Comparison of ENCODE assay signal across 9 mouse cellular contexts in genomic region chr9:60865866-60866265, GRCm38 (mm10).
DNase-seq lines count a peak whose midpoint lies in the region; ATAC-seq lines count a peak whose summit lies in the region.
"Had no signal": no experiment of that assay in that cellular context is flagged by ENCODE, and none has a peak within 500 bp of the region (broad histone marks: within the 10 kb centered on the region; RNA-seq: fewer than 3 reads in every experiment).

No protein-coding gene starts in this region.

- H3K9me3 ChIP-seq in hindbrain, embryonic 10.5 days: no peaks in the 10 kb centered on the region
- H3K9me3 ChIP-seq in hindbrain, embryonic 12.5 days (replicated peaks): no peaks in the 10 kb centered on the region
- no peaks in the 10 kb centered on the region for H3K9me3 ChIP-seq in heart, embryonic 15.5 days (replicated peaks)
- no peaks in the 10 kb centered on the region for H3K9me3 ChIP-seq in lung, embryonic 15.5 days
- H3K9me3 ChIP-seq: hindbrain, embryonic 15.5 days had no signal

- H3K4me1 ChIP-seq in hindbrain, embryonic 10.5 days (replicated peaks): peaks cover 15% of the 10 kb centered on the region
- H3K4me1 ChIP-seq in hindbrain, embryonic 12.5 days: 0 out of 2 replicates have a peak, but pooled peaks cover 10% of the 10 kb centered on the region
- H3K4me1 ChIP-seq in heart, embryonic 15.5 days (replicated peaks): no peaks in the 10 kb centered on the region
- no peaks in the 10 kb centered on the region for H3K4me1 ChIP-seq in lung, embryonic 15.5 days

- H3K27me3 ChIP-seq in hindbrain, embryonic 10.5 days (ENCODE audit: insufficient read depth, poor library complexity, severe bottlenecking): no peaks in the 10 kb centered on the region
- no peaks in the 10 kb centered on the region for H3K27me3 ChIP-seq in hindbrain, embryonic 12.5 days
- no peaks in the 10 kb centered on the region for H3K27me3 ChIP-seq in heart, embryonic 15.5 days
- no peaks in the 10 kb centered on the region for H3K27me3 ChIP-seq in lung, embryonic 15.5 days
- H3K27me3 ChIP-seq: hindbrain, embryonic 15.5 days had no signal

- no peak overlapping the region for H3K4me2 ChIP-seq in hindbrain, embryonic 12.5 days (replicated peaks)
- H3K4me2 ChIP-seq in heart, embryonic 15.5 days: 0 out of 2 replicates have a peak overlapping the region, but pooled peaks have one; percentile 14
- no peak overlapping the region for H3K4me2 ChIP-seq in lung, embryonic 15.5 days

- ATAC-seq in hindbrain, embryonic 12.5 days (ENCODE audit: low FRiP score): no peak
- ATAC-seq in heart, embryonic 15.5 days (replicated peaks; ENCODE audit: insufficient number of reproducible peaks, insufficient read depth, low FRiP score, low read depth): peak; percentile 69
- ATAC-seq in lung, embryonic 15.5 days (ENCODE audit: borderline replicate concordance, extremely low read depth, low FRiP score, low TSS enrichment): peak; percentile 55
- no peak for ATAC-seq in megakaryocyte progenitor cell, adult 5-6 weeks (replicated peaks; ENCODE audit: poor library complexity)

- no peak overlapping the region for H3K4me3 ChIP-seq in hindbrain, embryonic 10.5 days
- no peak overlapping the region for H3K4me3 ChIP-seq in hindbrain, embryonic 12.5 days
- no peak overlapping the region for H3K4me3 ChIP-seq in heart, embryonic 15.5 days
- no peak overlapping the region for H3K4me3 ChIP-seq in lung, embryonic 15.5 days
- H3K4me3 ChIP-seq: hindbrain, embryonic 15.5 days had no signal

- H3K9ac ChIP-seq in hindbrain, embryonic 12.5 days: no peak overlapping the region
- H3K9ac ChIP-seq in heart, embryonic 15.5 days: no peak overlapping the region
- no peak overlapping the region for H3K9ac ChIP-seq in lung, embryonic 15.5 days
- H3K9ac ChIP-seq: hindbrain, embryonic 15.5 days had no signal

- peak overlapping the region; percentile 35; the same call in 1 of the 2 replicates for H3K27ac ChIP-seq in hindbrain, embryonic 10.5 days
- H3K27ac ChIP-seq in hindbrain, embryonic 12.5 days: no peak overlapping the region
- H3K27ac ChIP-seq in heart, embryonic 15.5 days: peak overlapping the region; percentile 60
- H3K27ac ChIP-seq in lung, embryonic 15.5 days: peak overlapping the region; percentile 76

- no peak for DNase-seq in hindbrain, embryonic 10.5 days (ENCODE audit: low spot score)
- DNase-seq in cerebellum, adult 9-10 months: peak; percentile 20
- no peak for DNase-seq in spleen, adult 12 weeks (ENCODE audit: low spot score)
- DNase-seq in layer of hippocampus, postnatal 36 days: no peak

- WGBS in hindbrain, embryonic 10.5 days: 38% methylated on average over 4 of the region's 4 CpGs
- WGBS in hindbrain, embryonic 12.5 days: 40% methylated on average over 4 of the region's 4 CpGs
- 52% methylated on average over 4 of the region's 4 CpGs for WGBS in heart, embryonic 15.5 days
- WGBS in lung, embryonic 15.5 days: 50% methylated on average over 4 of the region's 4 CpGs

- peaks cover 58% of the 10 kb centered on the region for H3K36me3 ChIP-seq in hindbrain, embryonic 10.5 days
- H3K36me3 ChIP-seq in hindbrain, embryonic 12.5 days: peaks cover 10% of the 10 kb centered on the region
- H3K36me3 ChIP-seq in heart, embryonic 15.5 days: peaks cover 35% of the 10 kb centered on the region
- H3K36me3 ChIP-seq in lung, embryonic 15.5 days: peaks cover 19% of the 10 kb centered on the region
- H3K36me3 ChIP-seq: hindbrain, embryonic 15.5 days had no signal

Comparison
In these comparisons a context has a peak if more than half of its experiments do, and no peak if none do; other contexts are left out.
1. ATAC-seq: peak in heart, embryonic 15.5 days (single experiment) and lung, embryonic 15.5 days (single experiment); none in hindbrain, embryonic 12.5 days (single experiment) and megakaryocyte progenitor cell, adult 5-6 weeks (single experiment).